Mouse (Mus musculus) lung, postnatal 0 days (tissue): Measurements from ENCODE around the gene Copb2.

Experiments used
- CTCF ChIP-seq: IDR thresholded peaks from 2 replicates; pipeline ENCODE4 v1.5.1; 2016; ENCODE audit warnings: antibody characterized with exemption, mild to moderate bottlenecking
- EP300 ChIP-seq: IDR thresholded peaks from 2 replicates; pipeline ENCODE4 v1.6.1; 2016; ENCODE audit warnings: antibody characterized with exemption, mild to moderate bottlenecking, control low read depth

DNA sequence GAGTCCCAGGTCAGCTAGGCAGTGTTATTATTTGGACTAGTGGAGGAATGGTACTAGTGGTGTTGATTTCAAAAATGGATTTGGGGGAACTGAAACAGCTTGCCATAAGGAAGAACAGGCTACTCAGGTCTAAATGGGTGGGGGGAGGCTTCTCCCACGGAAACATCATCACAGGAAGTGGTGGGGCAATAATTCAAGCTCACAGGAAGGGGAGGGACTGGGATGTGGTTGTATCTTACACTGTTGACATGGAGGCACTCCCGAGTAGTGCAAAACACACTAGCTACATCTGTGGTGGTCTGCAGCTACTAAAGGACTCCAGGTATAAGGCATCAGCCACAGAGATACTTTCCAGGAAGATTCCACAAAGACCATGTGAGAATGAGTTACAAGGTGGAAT is 39.6 kb upstream of the Copb2 start:
- TF ChIP-seq CTCF (no peak), EP300 (no peak)
